Mouse (Mus musculus): Measurements from ENCODE around the gene Wscd2. TPM values are rescaled to one million over a fixed set of nuclear protein-coding genes. Genes with fewer than 3 reads are reported as not detected.

Wscd2 gene
- polyA plus RNA-seq, 2 experiments: 0.02 TPM; not detected in 1

DNA sequence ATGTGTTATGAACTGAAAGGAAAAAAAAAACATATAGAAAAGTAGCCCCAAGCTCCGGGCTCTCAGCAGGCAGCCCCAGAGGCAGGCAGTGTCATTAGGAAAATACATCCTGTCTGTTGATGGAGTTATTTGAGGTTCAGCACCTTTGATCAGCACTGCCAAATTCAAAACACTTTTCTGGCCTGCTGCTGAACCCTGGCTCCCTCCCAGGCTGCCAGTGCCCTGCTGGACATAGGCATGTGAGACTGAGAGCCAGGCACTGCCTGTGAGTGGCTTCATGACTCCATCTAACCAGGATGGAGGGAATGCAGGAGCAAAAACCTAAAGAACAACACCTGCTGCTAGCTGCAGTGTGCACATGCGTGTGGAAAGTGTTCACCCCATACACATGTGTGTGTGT, 64.4 kb downstream of the Wscd2 start:
- WGBS (ENCODE audit: insufficient replicate concordance): 55% methylated on average over 2 of the region's 2 CpGs
- H3K4me1 ChIP-seq (replicated peaks; ENCODE audit: control insufficient read depth in 2 of 2, insufficient read depth in 2 of 2, low read length in 1 of 2): no peaks in the 10 kb centered on the region
- TF ChIP-seq CTCF (IDR thresholded peaks at IDR 0.05; ENCODE audit: low read depth): no peak
- TF ChIP-seq EP300 (IDR thresholded peaks at IDR 0.05; ENCODE audit: low read depth): no peak
- ATAC-seq (ENCODE audit: insufficient read depth) (no peak), DNase-seq (ENCODE audit: low read depth in 3 of 3, low spot score in 3 of 3) (no peak)
- no peak overlapping the region for H3K27ac ChIP-seq
- no peak overlapping the region for H3K4me2 ChIP-seq (ENCODE audit: low read depth)
- no peak overlapping the region for H3K9ac ChIP-seq (replicated peaks)
- no peak overlapping the region for H3K4me3 ChIP-seq (ENCODE audit: insufficient read depth in 1 of 2, low read depth in 2 of 2, low read length in 2 of 2)
- H3K36me3 ChIP-seq (replicated peaks; ENCODE audit: control insufficient read depth, insufficient read depth, low read depth): no peaks in the 10 kb centered on the region
- H3K9me3 ChIP-seq (ENCODE audit: control insufficient read depth, low read length): no peaks in the 10 kb centered on the region
- peaks cover 5% of the 10 kb centered on the region for H3K27me3 ChIP-seq (ENCODE audit: control insufficient read depth, insufficient read depth, low read length)

DNA sequence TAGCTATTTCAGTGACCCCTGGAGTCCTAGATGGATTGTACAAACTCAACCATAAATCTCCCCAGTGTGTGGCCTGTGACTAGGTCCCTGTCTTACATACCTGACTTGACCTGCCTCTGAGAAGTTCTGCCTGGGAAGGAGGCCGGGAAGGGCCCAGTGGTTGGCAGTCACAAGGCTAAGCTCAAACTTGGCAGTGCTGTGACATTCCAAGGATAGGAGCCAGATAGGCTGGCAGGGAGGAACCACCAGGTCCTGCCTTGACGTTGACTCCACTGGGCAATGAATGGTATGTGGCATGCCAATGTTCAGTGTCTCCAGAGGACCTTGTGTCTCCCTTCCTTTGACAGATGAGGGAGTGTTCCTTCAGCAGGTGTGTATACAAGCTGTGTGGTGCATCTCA, 65.6 kb downstream of the Wscd2 start:
- WGBS (ENCODE audit: insufficient replicate concordance): 45% methylated on average over 2 of the region's 2 CpGs
- DNase-seq (ENCODE audit: low read depth in 3 of 3, low spot score in 3 of 3): no peak
- no peaks in the 10 kb centered on the region for H3K36me3 ChIP-seq (replicated peaks; ENCODE audit: control insufficient read depth, insufficient read depth, low read depth)

GRCm38 (mm10) chr5:113558065-113558464, 67.9 kb downstream of the Wscd2 start:
- H3K9me3 ChIP-seq (ENCODE audit: control insufficient read depth, low read length): no peaks in the 10 kb centered on the region
- H3K4me1 ChIP-seq (replicated peaks; ENCODE audit: control insufficient read depth in 2 of 2, insufficient read depth in 2 of 2, low read length in 1 of 2): no peaks in the 10 kb centered on the region
- ATAC-seq (ENCODE audit: insufficient read depth) (no peak), DNase-seq (ENCODE audit: low read depth in 3 of 3, low spot score in 3 of 3) (no peak)
- TF ChIP-seq EP300 (IDR thresholded peaks at IDR 0.05; ENCODE audit: low read depth): no peak
- no peak overlapping the region for H3K27ac ChIP-seq
- WGBS (ENCODE audit: insufficient replicate concordance): 68% methylated on average over 8 of the region's 8 CpGs
- no peaks in the 10 kb centered on the region for H3K27me3 ChIP-seq (ENCODE audit: control insufficient read depth, insufficient read depth, low read length)
- no peak overlapping the region for H3K4me3 ChIP-seq (ENCODE audit: insufficient read depth in 1 of 2, low read depth in 2 of 2, low read length in 2 of 2)
- H3K9ac ChIP-seq (replicated peaks): no peak overlapping the region
- no peak overlapping the region for H3K4me2 ChIP-seq (ENCODE audit: low read depth)
- H3K36me3 ChIP-seq (replicated peaks; ENCODE audit: control insufficient read depth, insufficient read depth, low read depth): no peaks in the 10 kb centered on the region

More for the DNA sequence above, 65.6 kb downstream of the Wscd2 start:
- Histone ChIP-seq H3K9me3 (ENCODE audit: control insufficient read depth, low read length) (no peaks in the 10 kb centered on the region), H3K27me3 (ENCODE audit: control insufficient read depth, insufficient read depth, low read length) (peaks cover 5% of the 10 kb centered on the region), H3K4me2 (ENCODE audit: low read depth) (no peak overlapping the region), H3K9ac (replicated peaks) (no peak overlapping the region), H3K4me3 (ENCODE audit: insufficient read depth in 1 of 2, low read depth in 2 of 2, low read length in 2 of 2) (no peak overlapping the region), H3K27ac (no peak overlapping the region), H3K4me1 (replicated peaks; ENCODE audit: control insufficient read depth in 2 of 2, insufficient read depth in 2 of 2, low read length in 1 of 2) (no peaks in the 10 kb centered on the region)
- TF ChIP-seq EP300 (IDR thresholded peaks at IDR 0.05; ENCODE audit: low read depth) (no peak), CTCF (IDR thresholded peaks at IDR 0.05; ENCODE audit: low read depth) (no peak)
- no peak for ATAC-seq (ENCODE audit: insufficient read depth)

- ATAC-seq (ENCODE audit: insufficient read depth) (no peak), DNase-seq (ENCODE audit: low read depth in 3 of 3, low spot score in 3 of 3) (no peak)
These were observed 69.5 kb downstream of the Wscd2 start for GRCm38 (mm10) chr5:113559627-113560026.

GRCm38 (mm10) chr5:113564463-113564862, 74.3 kb downstream of the Wscd2 start:
- WGBS (ENCODE audit: insufficient replicate concordance): 25% methylated on average over 4 of the region's 4 CpGs
- ATAC-seq (ENCODE audit: insufficient read depth): no peak
- DNase-seq (ENCODE audit: low read depth in 3 of 3, low spot score in 3 of 3): no peak

More at GRCm38 (mm10) chr5:113559627-113560026, 69.5 kb downstream of the Wscd2 start:
- Histone ChIP-seq H3K36me3 (replicated peaks; ENCODE audit: control insufficient read depth, insufficient read depth, low read depth) (no peaks in the 10 kb centered on the region), H3K9ac (replicated peaks) (no peak overlapping the region), H3K4me2 (ENCODE audit: low read depth) (no peak overlapping the region), H3K4me1 (replicated peaks; ENCODE audit: control insufficient read depth in 2 of 2, insufficient read depth in 2 of 2, low read length in 1 of 2) (no peaks in the 10 kb centered on the region), H3K4me3 (ENCODE audit: insufficient read depth in 1 of 2, low read depth in 2 of 2, low read length in 2 of 2) (no peak overlapping the region), H3K27ac (no peak overlapping the region), H3K9me3 (ENCODE audit: control insufficient read depth, low read length) (no peaks in the 10 kb centered on the region), H3K27me3 (ENCODE audit: control insufficient read depth, insufficient read depth, low read length) (no peaks in the 10 kb centered on the region)
- no peak for TF ChIP-seq EP300 (IDR thresholded peaks at IDR 0.05; ENCODE audit: low read depth)
- no peak for TF ChIP-seq CTCF (IDR thresholded peaks at IDR 0.05; ENCODE audit: low read depth)
- 57% methylated on average over 5 of the region's 5 CpGs for WGBS (ENCODE audit: insufficient replicate concordance)

More at GRCm38 (mm10) chr5:113564463-113564862, 74.3 kb downstream of the Wscd2 start:
- no peak overlapping the region for H3K9ac ChIP-seq (replicated peaks)
- no peak overlapping the region for H3K4me2 ChIP-seq (ENCODE audit: low read depth)
- H3K27ac ChIP-seq: no peak overlapping the region
- H3K36me3 ChIP-seq (replicated peaks; ENCODE audit: control insufficient read depth, insufficient read depth, low read depth): no peaks in the 10 kb centered on the region
- no peaks in the 10 kb centered on the region for H3K9me3 ChIP-seq (ENCODE audit: control insufficient read depth, low read length)
- TF ChIP-seq EP300 (IDR thresholded peaks at IDR 0.05; ENCODE audit: low read depth) (no peak), CTCF (IDR thresholded peaks at IDR 0.05; ENCODE audit: low read depth) (no peak)
- no peaks in the 10 kb centered on the region for H3K27me3 ChIP-seq (ENCODE audit: control insufficient read depth, insufficient read depth, low read length)
- no peak overlapping the region for H3K4me3 ChIP-seq (ENCODE audit: insufficient read depth in 1 of 2, low read depth in 2 of 2, low read length in 2 of 2)
- no peaks in the 10 kb centered on the region for H3K4me1 ChIP-seq (replicated peaks; ENCODE audit: control insufficient read depth in 2 of 2, insufficient read depth in 2 of 2, low read length in 1 of 2)
